Comparison of ENCODE assay signal across 21 mouse cellular contexts in the genomic region with DNA sequence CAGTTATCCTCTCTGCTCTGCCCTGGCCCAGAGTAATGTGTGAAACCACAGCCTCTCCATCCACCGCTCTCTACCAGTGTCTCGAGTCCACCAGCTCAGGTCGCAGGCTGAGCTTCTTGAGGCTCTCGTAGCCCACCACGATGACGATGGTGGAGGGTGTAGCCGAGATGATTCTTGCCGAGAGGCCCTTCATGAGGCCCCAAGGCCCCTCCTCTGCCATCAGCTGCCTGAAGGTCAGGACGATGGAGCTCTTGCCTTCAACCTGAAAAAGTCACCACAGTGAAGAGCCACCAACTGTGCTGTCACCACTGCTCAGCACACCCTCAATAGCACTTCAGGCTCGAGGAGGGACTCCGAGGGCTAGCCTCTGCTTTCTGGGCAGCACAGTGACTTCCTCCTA. TPM values are rescaled to one million over a fixed set of nuclear protein-coding genes. Genes with fewer than 3 reads are reported as not detected.
DNase-seq lines count a peak whose midpoint lies in the region; ATAC-seq and TF ChIP-seq lines count a peak whose summit lies in the region.
"Had no signal": no experiment of that assay in that cellular context is flagged by ENCODE, and none has a peak within 500 bp of the region (broad histone marks: within the 10 kb centered on the region; RNA-seq: fewer than 3 reads in every experiment).

No protein-coding gene starts in this region.

- no peak for TF ChIP-seq EP300 in liver, postnatal 0 days (IDR thresholded peaks at IDR 0.05; ENCODE audit: low read depth)

- no peaks in the 10 kb centered on the region for H3K27me3 ChIP-seq in embryonic facial prominence, embryonic 13.5 days
- H3K27me3 ChIP-seq in embryonic facial prominence, embryonic 10.5 days (replicated peaks; ENCODE audit: low read depth, poor library complexity, severe bottlenecking), result no peaks in the 10 kb centered on the region
- no peaks in the 10 kb centered on the region for H3K27me3 ChIP-seq in liver, embryonic 12.5 days (replicated peaks)
- H3K27me3 ChIP-seq in liver, embryonic 11.5 days (replicated peaks; ENCODE audit: control insufficient read depth, insufficient read depth, low read length), result no peaks in the 10 kb centered on the region
- no peaks in the 10 kb centered on the region for H3K27me3 ChIP-seq in liver, postnatal 0 days (ENCODE audit: insufficient read depth, low read length)
- H3K27me3 ChIP-seq: embryonic facial prominence, embryonic 12.5 days; forebrain, embryonic 12.5 days had no signal

- no peak for TF ChIP-seq CTCF in liver, postnatal 0 days (IDR thresholded peaks at IDR 0.05; ENCODE audit: low read depth)

- no peak overlapping the region for H3K4me3 ChIP-seq in embryonic facial prominence, embryonic 13.5 days
- no peak overlapping the region for H3K4me3 ChIP-seq in embryonic facial prominence, embryonic 10.5 days
- H3K4me3 ChIP-seq in liver, embryonic 12.5 days, result no peak overlapping the region
- no peak overlapping the region for H3K4me3 ChIP-seq in liver, embryonic 11.5 days (ENCODE audit: low read depth, low read length)
- H3K4me3 ChIP-seq in liver, postnatal 0 days (ENCODE audit: low read depth, low read length), result no peak overlapping the region
- H3K4me3 ChIP-seq: embryonic facial prominence, embryonic 12.5 days; forebrain, embryonic 12.5 days; hindbrain, embryonic 10.5 days had no signal

- no peaks in the 10 kb centered on the region for H3K9me3 ChIP-seq in embryonic facial prominence, embryonic 13.5 days
- no peaks in the 10 kb centered on the region for H3K9me3 ChIP-seq in embryonic facial prominence, embryonic 10.5 days
- no peaks in the 10 kb centered on the region for H3K9me3 ChIP-seq in liver, embryonic 12.5 days (replicated peaks)
- no peaks in the 10 kb centered on the region for H3K9me3 ChIP-seq in liver, embryonic 11.5 days (ENCODE audit: control insufficient read depth, low read length)
- H3K9me3 ChIP-seq in liver, postnatal 0 days (ENCODE audit: low read length), result no peaks in the 10 kb centered on the region
- H3K9me3 ChIP-seq: embryonic facial prominence, embryonic 12.5 days; forebrain, embryonic 12.5 days; hindbrain, embryonic 10.5 days had no signal

- H3K4me2 ChIP-seq in embryonic facial prominence, embryonic 13.5 days, result no peak overlapping the region
- no peak overlapping the region for H3K4me2 ChIP-seq in liver, embryonic 12.5 days
- no peak overlapping the region for H3K4me2 ChIP-seq in liver, embryonic 11.5 days
- no peak overlapping the region for H3K4me2 ChIP-seq in liver, postnatal 0 days (ENCODE audit: low read depth, low read length)
- H3K4me2 ChIP-seq: embryonic facial prominence, embryonic 12.5 days; forebrain, embryonic 12.5 days; heart, embryonic 11.5 days; hindbrain, embryonic 14.5 days had no signal

- no peak for DNase-seq in embryonic facial prominence, embryonic 10.5 days (ENCODE audit: low spot score)
- no peak for DNase-seq in liver, embryonic 11.5 days (ENCODE audit: low spot score)
- no peak for DNase-seq in liver, postnatal 0 days
- DNase-seq in spleen, adult 18-20 months, result no peak
- no peak for DNase-seq in cerebellum, adult 9-11 months
- DNase-seq: adrenal gland, postnatal 10 days; B cell, adult 2 months; cerebellum, postnatal 14 days; embryo, embryonic 11 days; gastrocnemius, postnatal 10 days; heart, adult 18-20 months had no signal

- H3K4me1 ChIP-seq in embryonic facial prominence, embryonic 13.5 days, result peaks cover 24% of the 10 kb centered on the region
- H3K4me1 ChIP-seq in embryonic facial prominence, embryonic 10.5 days, result peaks cover 26% of the 10 kb centered on the region
- peaks cover 82% of the 10 kb centered on the region for H3K4me1 ChIP-seq in liver, embryonic 12.5 days
- H3K4me1 ChIP-seq in liver, embryonic 11.5 days (replicated peaks; ENCODE audit: control insufficient read depth, insufficient read depth, low read length), result peaks cover 38% of the 10 kb centered on the region
- H3K4me1 ChIP-seq in liver, postnatal 0 days (ENCODE audit: insufficient read depth), result peaks cover 54% of the 10 kb centered on the region

- no peak for ATAC-seq in embryonic facial prominence, embryonic 13.5 days (ENCODE audit: insufficient number of reproducible peaks, insufficient read depth, low FRiP score, low TSS enrichment, low read depth)
- ATAC-seq in liver, embryonic 12.5 days, result no peak
- no peak for ATAC-seq in liver, embryonic 11.5 days (replicated peaks; ENCODE audit: low FRiP score)
- no peak for ATAC-seq in liver, postnatal 0 days
- ATAC-seq: CD4-positive, CD25-positive, alpha-beta regulatory T cell, adult 4 months; forebrain, embryonic 16.5 days had no signal

- WGBS in embryonic facial prominence, embryonic 13.5 days, result 86% methylated on average over 11 of the region's 11 CpGs
- 89% methylated on average over 11 of the region's 11 CpGs for WGBS in embryonic facial prominence, embryonic 10.5 days
- WGBS in liver, embryonic 12.5 days (ENCODE audit: insufficient replicate concordance), result 76% methylated on average over 11 of the region's 11 CpGs
- 76% methylated on average over 11 of the region's 11 CpGs for WGBS in liver, embryonic 11.5 days
- WGBS in liver, postnatal 0 days (ENCODE audit: insufficient replicate concordance), result 81% methylated on average over 11 of the region's 11 CpGs

- no peak overlapping the region for H3K27ac ChIP-seq in embryonic facial prominence, embryonic 13.5 days
- H3K27ac ChIP-seq in embryonic facial prominence, embryonic 10.5 days (replicated peaks), result no peak overlapping the region
- peak overlapping the region; percentile 93 for H3K27ac ChIP-seq in liver, embryonic 12.5 days
- H3K27ac ChIP-seq in liver, embryonic 11.5 days (ENCODE audit: low read depth, low read length), result no peak overlapping the region; the same call in 1 of the 2 replicates
- H3K27ac ChIP-seq in liver, postnatal 0 days (ENCODE audit: low read depth), result peak overlapping the region; percentile 96; the same call in 1 of the 2 replicates
- H3K27ac ChIP-seq: embryonic facial prominence, embryonic 12.5 days; forebrain, embryonic 12.5 days; hindbrain, embryonic 10.5 days; hindbrain, embryonic 14.5 days had no signal

- peak overlapping the region; percentile 17; the same call in 1 of the 2 replicates for H3K9ac ChIP-seq in embryonic facial prominence, embryonic 13.5 days
- H3K9ac ChIP-seq in liver, embryonic 12.5 days, result no peak overlapping the region
- H3K9ac ChIP-seq in liver, embryonic 11.5 days (ENCODE audit: low read depth, low read length), result no peak overlapping the region
- H3K9ac ChIP-seq in liver, postnatal 0 days (replicated peaks), result 0 out of 2 replicates have a peak overlapping the region, but pooled peaks have one; percentile 11
- H3K9ac ChIP-seq: embryonic facial prominence, embryonic 12.5 days; forebrain, embryonic 12.5 days; hindbrain, embryonic 14.5 days had no signal

- H3K36me3 ChIP-seq in embryonic facial prominence, embryonic 13.5 days, result peaks cover 61% of the 10 kb centered on the region
- H3K36me3 ChIP-seq in embryonic facial prominence, embryonic 10.5 days (replicated peaks), result peaks cover 63% of the 10 kb centered on the region
- H3K36me3 ChIP-seq in liver, embryonic 12.5 days, result peaks cover 79% of the 10 kb centered on the region
- peaks cover 15% of the 10 kb centered on the region; the same call in 1 of the 2 replicates for H3K36me3 ChIP-seq in liver, embryonic 11.5 days (ENCODE audit: control insufficient read depth, insufficient read depth, low read length)
- peaks cover 34% of the 10 kb centered on the region for H3K36me3 ChIP-seq in liver, postnatal 0 days (replicated peaks; ENCODE audit: insufficient read depth, low read length)

RNA-seq across cellular contexts. Expression of a gene that starts 2.5 kb away (rescaled TPM):
- 121 and 153 TPM in 2 replicates for polyA plus RNA-seq in embryonic facial prominence, embryonic 13.5 days (2015; fragmentation: Nextera tagmentation; extraction: Ambion mirVana)
- polyA plus RNA-seq in embryonic facial prominence, embryonic 10.5 days (2016; fragmentation: Nextera tagmentation; extraction: Ambion mirVana), result 184 and 194 TPM in 2 replicates
- 104 and 115 TPM in 2 replicates for polyA plus RNA-seq in liver, embryonic 12.5 days (2016; fragmentation: Nextera tagmentation; extraction: Ambion mirVana)
- 153 and 165 TPM in 2 replicates for polyA plus RNA-seq in liver, embryonic 11.5 days (2014; fragmentation: Nextera tagmentation; extraction: Ambion mirVana)
- polyA plus RNA-seq in liver, postnatal 0 days (2015; fragmentation: Nextera tagmentation; extraction: Ambion mirVana), result 59.5 and 64.3 TPM in 2 replicates

RNA-seq across cellular contexts. Expression of a gene that starts 12.3 kb away (rescaled TPM):
- polyA plus RNA-seq in embryonic facial prominence, embryonic 13.5 days (2015; fragmentation: Nextera tagmentation; extraction: Ambion mirVana), result 16.5 and 16.7 TPM in 2 replicates
- polyA plus RNA-seq in embryonic facial prominence, embryonic 10.5 days (2016; fragmentation: Nextera tagmentation; extraction: Ambion mirVana), result 17.5 and 17.6 TPM in 2 replicates
- 14.0 and 14.9 TPM in 2 replicates for polyA plus RNA-seq in liver, embryonic 12.5 days (2016; fragmentation: Nextera tagmentation; extraction: Ambion mirVana)
- polyA plus RNA-seq in liver, embryonic 11.5 days (2014; fragmentation: Nextera tagmentation; extraction: Ambion mirVana), result 20.6 and 20.7 TPM in 2 replicates
- polyA plus RNA-seq in liver, postnatal 0 days (2015; fragmentation: Nextera tagmentation; extraction: Ambion mirVana), result 9.0 and 9.2 TPM in 2 replicates

RNA-seq across cellular contexts. Expression of a gene that starts 28.4 kb away (rescaled TPM):
- 0.91 TPM in 1 of 2 replicates, not detected in the other for polyA plus RNA-seq in embryonic facial prominence, embryonic 13.5 days (2015; fragmentation: Nextera tagmentation; extraction: Ambion mirVana)
- polyA plus RNA-seq in embryonic facial prominence, embryonic 10.5 days (2016; fragmentation: Nextera tagmentation; extraction: Ambion mirVana), result not detected in 2 replicates
- polyA plus RNA-seq in liver, embryonic 12.5 days (2016; fragmentation: Nextera tagmentation; extraction: Ambion mirVana), result not detected in 2 replicates
- not detected in 2 replicates for polyA plus RNA-seq in liver, embryonic 11.5 days (2014; fragmentation: Nextera tagmentation; extraction: Ambion mirVana)
- polyA plus RNA-seq in liver, postnatal 0 days (2015; fragmentation: Nextera tagmentation; extraction: Ambion mirVana), result not detected in 2 replicates
- polyA plus RNA-seq: CD4-positive, CD25-positive, alpha-beta regulatory T cell, adult 4 months; embryonic facial prominence, embryonic 12.5 days; forebrain, embryonic 12.5 days; forebrain, embryonic 16.5 days; heart, embryonic 11.5 days; heart, embryonic 16.5 days; hindbrain, embryonic 10.5 days; hindbrain, embryonic 14.5 days had no signal

RNA-seq across cellular contexts. Expression of a gene that starts 34.1 kb away (rescaled TPM):
- polyA plus RNA-seq in embryonic facial prominence, embryonic 13.5 days (2015; fragmentation: Nextera tagmentation; extraction: Ambion mirVana), result 0.58 TPM in 1 of 2 replicates, not detected in the other
- polyA plus RNA-seq in embryonic facial prominence, embryonic 10.5 days (2016; fragmentation: Nextera tagmentation; extraction: Ambion mirVana), result not detected in 2 replicates
- not detected in 2 replicates for polyA plus RNA-seq in liver, embryonic 12.5 days (2016; fragmentation: Nextera tagmentation; extraction: Ambion mirVana)
- not detected in 2 replicates for polyA plus RNA-seq in liver, embryonic 11.5 days (2014; fragmentation: Nextera tagmentation; extraction: Ambion mirVana)
- not detected in 2 replicates for polyA plus RNA-seq in liver, postnatal 0 days (2015; fragmentation: Nextera tagmentation; extraction: Ambion mirVana)
- polyA plus RNA-seq: CD4-positive, CD25-positive, alpha-beta regulatory T cell, adult 4 months; embryonic facial prominence, embryonic 12.5 days; forebrain, embryonic 12.5 days; forebrain, embryonic 16.5 days; heart, embryonic 11.5 days; heart, embryonic 16.5 days; hindbrain, embryonic 10.5 days; hindbrain, embryonic 14.5 days had no signal

RNA-seq across cellular contexts. Expression of a gene that starts 40.1 kb away (rescaled TPM):
- 0.28 TPM in 1 of 2 replicates, not detected in the other for polyA plus RNA-seq in embryonic facial prominence, embryonic 13.5 days (2015; fragmentation: Nextera tagmentation; extraction: Ambion mirVana)
- 0.10 and 0.35 TPM in 2 replicates for polyA plus RNA-seq in embryonic facial prominence, embryonic 10.5 days (2016; fragmentation: Nextera tagmentation; extraction: Ambion mirVana)
- 0.11 and 0.13 TPM in 2 replicates for polyA plus RNA-seq in liver, embryonic 12.5 days (2016; fragmentation: Nextera tagmentation; extraction: Ambion mirVana)
- 0.12 and 0.40 TPM in 2 replicates for polyA plus RNA-seq in liver, embryonic 11.5 days (2014; fragmentation: Nextera tagmentation; extraction: Ambion mirVana)
- 0.43 and 0.62 TPM in 2 replicates for polyA plus RNA-seq in liver, postnatal 0 days (2015; fragmentation: Nextera tagmentation; extraction: Ambion mirVana)
- polyA plus RNA-seq: CD4-positive, CD25-positive, alpha-beta regulatory T cell, adult 4 months; forebrain, embryonic 16.5 days; heart, embryonic 11.5 days; hindbrain, embryonic 10.5 days had no signal

Comparison
In these comparisons a context has a peak if more than half of its experiments do, and no peak if none do; other contexts are left out.
1. H3K27ac ChIP-seq: peak in liver, embryonic 12.5 days (single experiment) and liver, postnatal 0 days (single experiment); none in embryonic facial prominence, embryonic 13.5 days (single experiment), embryonic facial prominence, embryonic 10.5 days (single experiment) and liver, embryonic 11.5 days (single experiment).
2. H3K9ac ChIP-seq: peak in embryonic facial prominence, embryonic 13.5 days (single experiment) and liver, postnatal 0 days (single experiment); none in liver, embryonic 12.5 days (single experiment) and liver, embryonic 11.5 days (single experiment).